Mouse (Mus musculus) liver, adult 2 months (tissue): ENCODE results near the gene Psmb1.

Source experiments
- CTCF ChIP-seq: fragments of 200-500 bp; IDR thresholded peaks from 2 replicates; pipeline ENCODE4 v1.5.1; 2011; ENCODE audit warnings: low read depth, low read length, control low read depth
- POLR2A ChIP-seq: fragments of 200-500 bp; IDR thresholded peaks from 2 replicates; pipeline ENCODE4 v1.6.1; 2011; ENCODE audit warnings: low read length, control low read depth; ENCODE audit not compliant: insufficient read depth; ENCODE audit errors: extremely low read depth

DNA sequence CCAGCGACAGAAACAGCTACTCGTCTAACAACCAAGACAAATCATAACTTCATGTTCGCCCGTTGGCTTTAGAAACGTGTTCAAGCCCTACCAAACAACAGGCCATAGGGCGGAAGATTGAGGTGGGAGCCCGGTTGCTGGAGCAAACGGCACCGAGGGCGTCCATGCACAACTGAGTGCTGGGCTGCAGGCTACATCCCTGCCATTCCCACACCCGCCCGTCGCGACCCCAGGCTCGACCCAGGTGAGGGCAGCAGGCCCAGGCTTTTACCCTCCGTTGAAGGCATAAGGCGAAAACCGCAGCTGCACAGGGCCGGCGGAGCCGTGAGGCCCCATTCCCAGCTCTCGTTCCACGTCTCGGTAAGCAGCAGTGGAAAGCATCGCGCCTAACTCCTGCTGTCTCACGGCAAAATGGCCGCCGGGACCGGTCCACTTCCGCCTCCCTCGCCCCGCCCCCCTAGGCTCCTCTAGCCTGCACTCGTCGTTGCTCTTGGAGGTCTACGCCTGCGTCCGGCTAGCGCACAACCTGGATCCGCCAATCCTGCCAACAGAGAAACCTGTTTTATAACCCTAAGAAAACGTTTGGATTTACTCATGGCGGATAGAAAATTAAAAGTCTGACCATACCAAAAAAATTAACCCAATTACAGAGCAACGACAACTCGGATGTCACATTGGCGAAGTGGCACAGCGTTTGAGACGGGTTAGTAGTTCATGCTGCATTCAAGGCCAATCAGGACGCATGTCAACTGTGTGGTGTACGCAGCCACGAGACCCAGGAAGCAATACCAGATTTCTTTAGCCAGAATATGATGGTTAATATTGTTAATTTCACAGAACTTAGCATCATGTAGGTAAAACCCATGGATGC, 1.4 kb downstream of the Psmb1 start:
- TF ChIP-seq CTCF (no peak), POLR2A (peak; percentile 83; the same call in 1 of the 2 replicates)
